Mouse (Mus musculus) bone marrow macrophage, adult 2 months (primary cell): ENCODE data around the gene Sigmar1.
"Not testable (repeated sequence)": the region's sequence is repeated elsewhere in the genome, so short reads cannot be mapped to it uniquely, and the experiment has no call there.

Experiments
- CTCF ChIP-seq: IDR thresholded peaks from 2 replicates; pipeline ENCODE4 v1.5.1; 2012; ENCODE audit warnings: low read depth, mild to moderate bottlenecking, low read length, moderate library complexity
- POLR2A ChIP-seq: IDR thresholded peaks from 2 replicates; pipeline ENCODE4 v1.6.1; 2012; ENCODE audit warnings: mild to moderate bottlenecking, low read depth, low read length, borderline replicate concordance

GRCm38 (mm10) chr4:41774506-41774905 lies 18.5 kb upstream of the Sigmar1 start:
- not testable (repeated sequence) for TF ChIP-seq CTCF, POLR2A
